Mouse (Mus musculus): ENCODE data around the gene Nradd. TPM values are rescaled to one million over a fixed set of nuclear protein-coding genes. Genes with fewer than 3 reads are reported as not detected.

Nradd gene
- total and polyA plus RNA-seq, 2 experiments from 2014 or later = 19.1 to 21.3 TPM

- Histone ChIP-seq H3K36me3 (ENCODE audit: insufficient read depth) (no peaks in the 10 kb centered on the region), H3K27ac (ENCODE audit: low read depth, low read length) (no peak overlapping the region), H3K9me3 (ENCODE audit: low read length) (no peaks in the 10 kb centered on the region), H3K4me3 (ENCODE audit: low read depth, low read length) (no peak overlapping the region), H3K4me2 (ENCODE audit: low read depth) (peak overlapping the region; percentile 26), H3K4me1 (ENCODE audit: insufficient read depth) (peaks cover 17% of the 10 kb centered on the region), H3K27me3 (ENCODE audit: insufficient read depth, low read length) (no peaks in the 10 kb centered on the region; the same call in 1 of the 2 replicates), H3K9ac (no peak overlapping the region)
- ATAC-seq (no peak), DNase-seq (no peak)
- 33% methylated on average over 13 of the region's 13 CpGs for WGBS
- peak; percentile 26; the same call in 1 of the 2 replicates for TF ChIP-seq CTCF (IDR thresholded peaks at IDR 0.05; ENCODE audit: low read depth)
These were observed 27.9 kb upstream of the Nradd start for GRCm38 (mm10) chr9:110651931-110652722.

GRCm38 (mm10) chr9:110649775-110650174 is 25.5 kb upstream of the Nradd start:
- Histone ChIP-seq H3K4me2 (ENCODE audit: low read depth) (peak overlapping the region; percentile 9; the same call in 1 of the 2 replicates), H3K4me1 (ENCODE audit: insufficient read depth) (peaks cover 14% of the 10 kb centered on the region), H3K4me3 (ENCODE audit: low read depth, low read length) (no peak overlapping the region), H3K27ac (ENCODE audit: low read depth, low read length) (peak overlapping the region; percentile 79), H3K9ac (no peak overlapping the region), H3K36me3 (ENCODE audit: insufficient read depth) (no peaks in the 10 kb centered on the region), H3K27me3 (ENCODE audit: insufficient read depth, low read length) (no peaks in the 10 kb centered on the region; the same call in 1 of the 2 replicates), H3K9me3 (ENCODE audit: low read length) (no peaks in the 10 kb centered on the region)
- no peak for TF ChIP-seq CTCF (IDR thresholded peaks at IDR 0.05; ENCODE audit: low read depth)
- peak; percentile 90 for ATAC-seq
- DNase-seq = peak; percentile 85

GRCm38 (mm10) chr9:110645219-110645618 is 21.0 kb upstream of the Nradd start:
- no peak overlapping the region for H3K9ac ChIP-seq
- no peaks in the 10 kb centered on the region for H3K9me3 ChIP-seq (ENCODE audit: low read length)
- no peak overlapping the region for H3K4me2 ChIP-seq (ENCODE audit: low read depth)
- H3K36me3 ChIP-seq (ENCODE audit: insufficient read depth) = no peaks in the 10 kb centered on the region
- ATAC-seq (no peak), DNase-seq (no peak)
- no peak overlapping the region for H3K27ac ChIP-seq (ENCODE audit: low read depth, low read length)
- H3K27me3 ChIP-seq (ENCODE audit: insufficient read depth, low read length) = no peaks in the 10 kb centered on the region
- 89% methylated on average over 9 of the region's 9 CpGs for WGBS
- H3K4me3 ChIP-seq (ENCODE audit: low read depth, low read length) = no peak overlapping the region
- H3K4me1 ChIP-seq (ENCODE audit: insufficient read depth) = peaks cover 9% of the 10 kb centered on the region
- TF ChIP-seq CTCF (IDR thresholded peaks at IDR 0.05; ENCODE audit: low read depth) = no peak

DNA sequence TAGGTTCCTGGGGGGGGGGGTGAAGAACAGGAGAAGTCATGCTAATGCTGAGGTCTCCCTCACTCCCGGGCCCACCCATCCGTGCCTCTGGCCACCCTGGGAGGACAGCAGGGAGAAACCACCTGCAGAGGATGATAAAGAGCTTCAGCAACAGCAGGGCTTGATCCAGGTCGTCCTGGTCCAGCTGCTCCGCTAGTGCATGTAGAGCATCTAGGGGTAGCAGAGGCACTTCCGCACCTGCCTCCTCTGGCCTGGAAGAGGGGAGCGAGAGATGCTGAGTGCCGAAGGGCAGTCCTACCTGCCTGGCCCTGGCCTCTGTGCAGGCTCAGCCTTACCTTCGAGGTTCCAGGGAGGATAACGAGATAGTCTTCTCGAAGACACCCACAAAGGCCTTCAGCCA is 20.0 kb upstream of the Nradd start:
- 84% methylated on average over 10 of the region's 10 CpGs for WGBS
- no peak for ATAC-seq
- no peak for TF ChIP-seq CTCF (IDR thresholded peaks at IDR 0.05; ENCODE audit: low read depth)
- no peak for DNase-seq
- 0 out of 2 replicates have a peak, but pooled peaks cover 2% of the 10 kb centered on the region for H3K4me1 ChIP-seq (ENCODE audit: insufficient read depth)
- H3K36me3 ChIP-seq (ENCODE audit: insufficient read depth) = no peaks in the 10 kb centered on the region
- H3K9me3 ChIP-seq (ENCODE audit: low read length) = no peaks in the 10 kb centered on the region
- H3K4me2 ChIP-seq (ENCODE audit: low read depth) = no peak overlapping the region
- no peaks in the 10 kb centered on the region for H3K27me3 ChIP-seq (ENCODE audit: insufficient read depth, low read length)
- H3K4me3 ChIP-seq (ENCODE audit: low read depth, low read length) = no peak overlapping the region
- no peak overlapping the region for H3K9ac ChIP-seq
- no peak overlapping the region for H3K27ac ChIP-seq (ENCODE audit: low read depth, low read length)

- 75% methylated on average over 9 of the region's 9 CpGs for WGBS
- Histone ChIP-seq H3K4me3 (ENCODE audit: low read depth, low read length) (no peak overlapping the region), H3K9ac (no peak overlapping the region), H3K27ac (ENCODE audit: low read depth, low read length) (no peak overlapping the region), H3K4me2 (ENCODE audit: low read depth) (no peak overlapping the region), H3K9me3 (ENCODE audit: low read length) (no peaks in the 10 kb centered on the region), H3K27me3 (ENCODE audit: insufficient read depth, low read length) (no peaks in the 10 kb centered on the region), H3K4me1 (ENCODE audit: insufficient read depth) (no peaks in the 10 kb centered on the region), H3K36me3 (ENCODE audit: insufficient read depth) (no peaks in the 10 kb centered on the region)
- DNase-seq = no peak
- TF ChIP-seq CTCF (IDR thresholded peaks at IDR 0.05; ENCODE audit: low read depth) = no peak
- ATAC-seq = no peak
These were observed 19.5 kb upstream of the Nradd start for GRCm38 (mm10) chr9:110643787-110644186.

DNA sequence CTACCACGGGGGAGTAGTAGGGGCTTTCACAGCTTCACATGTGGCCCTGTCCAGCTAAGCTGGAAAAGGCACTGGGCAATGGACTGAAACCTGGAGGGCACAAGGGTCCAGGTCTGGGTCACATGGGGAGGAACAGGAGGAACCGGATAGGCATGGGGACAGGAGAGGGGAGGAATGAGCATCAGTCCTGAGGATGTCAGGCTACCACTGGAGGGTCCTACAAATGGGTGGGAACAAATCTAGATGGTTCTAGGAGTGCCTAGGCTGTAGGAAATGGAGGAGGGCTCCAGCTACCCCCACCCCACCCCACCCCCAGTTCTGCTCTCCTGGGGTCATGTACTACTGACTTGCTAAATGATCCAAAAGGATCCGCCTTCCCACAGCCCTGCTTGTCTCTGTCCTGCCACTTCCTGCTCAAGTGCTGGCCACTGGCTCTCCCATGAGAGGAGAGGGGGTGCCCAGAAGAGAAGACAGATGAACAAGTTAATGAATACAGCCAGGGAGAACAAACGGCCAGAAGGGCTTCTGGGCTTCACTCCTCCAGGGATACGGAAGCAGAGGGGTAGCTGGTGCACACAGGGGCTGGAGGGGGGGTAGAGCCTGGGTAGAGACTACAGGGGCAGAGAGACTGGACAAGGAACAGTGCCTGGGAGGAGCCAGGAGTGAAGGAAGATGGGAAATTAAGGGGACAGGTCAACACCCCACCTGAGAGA is 18.7 kb upstream of the Nradd start:
- no peak for ATAC-seq
- no peak for DNase-seq
- H3K27ac ChIP-seq (ENCODE audit: low read depth, low read length) = no peak overlapping the region
- no peaks in the 10 kb centered on the region for H3K4me1 ChIP-seq (ENCODE audit: insufficient read depth)
- TF ChIP-seq CTCF (IDR thresholded peaks at IDR 0.05; ENCODE audit: low read depth) = no peak
- H3K9me3 ChIP-seq (ENCODE audit: low read length) = no peaks in the 10 kb centered on the region
- no peak overlapping the region for H3K9ac ChIP-seq
- 62% methylated on average over 5 of the region's 5 CpGs for WGBS
- H3K4me2 ChIP-seq (ENCODE audit: low read depth) = no peak overlapping the region
- H3K27me3 ChIP-seq (ENCODE audit: insufficient read depth, low read length) = no peaks in the 10 kb centered on the region
- no peaks in the 10 kb centered on the region for H3K36me3 ChIP-seq (ENCODE audit: insufficient read depth)
- no peak overlapping the region for H3K4me3 ChIP-seq (ENCODE audit: low read depth, low read length)

DNA sequence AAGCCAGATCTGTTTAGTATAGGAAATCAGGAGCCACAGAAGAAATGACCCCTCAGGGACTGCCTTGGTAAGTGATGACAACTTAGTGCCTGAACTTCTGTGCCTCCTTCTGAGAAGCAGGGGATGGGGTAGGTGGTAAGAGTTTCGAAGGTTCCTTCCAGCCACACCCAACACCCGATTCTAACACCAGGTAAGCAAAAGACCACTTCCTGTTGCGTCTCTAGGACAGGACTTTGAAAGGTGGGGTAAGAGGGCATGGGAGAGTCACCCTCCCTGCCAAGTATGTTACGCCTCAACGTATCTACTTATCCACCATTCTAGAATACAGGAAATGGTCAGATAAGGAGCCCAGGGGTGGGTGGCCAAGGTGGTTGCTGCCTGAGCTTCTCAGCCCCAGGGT is 16.8 kb upstream of the Nradd start:
- no peak overlapping the region for H3K4me3 ChIP-seq (ENCODE audit: low read depth, low read length)
- no peak overlapping the region for H3K4me2 ChIP-seq (ENCODE audit: low read depth)
- no peaks in the 10 kb centered on the region for H3K9me3 ChIP-seq (ENCODE audit: low read length)
- DNase-seq (no peak), ATAC-seq (no peak)
- H3K27me3 ChIP-seq (ENCODE audit: insufficient read depth, low read length) = no peaks in the 10 kb centered on the region
- H3K4me1 ChIP-seq (ENCODE audit: insufficient read depth) = no peaks in the 10 kb centered on the region
- H3K27ac ChIP-seq (ENCODE audit: low read depth, low read length) = no peak overlapping the region
- 89% methylated on average over 5 of the region's 5 CpGs for WGBS
- H3K9ac ChIP-seq = no peak overlapping the region
- no peak for TF ChIP-seq CTCF (IDR thresholded peaks at IDR 0.05; ENCODE audit: low read depth)
- no peaks in the 10 kb centered on the region for H3K36me3 ChIP-seq (ENCODE audit: insufficient read depth)
